ENCODE assay signal across 8 mouse cellular contexts in genomic region chr11:78019676-78020075, GRCm38 (mm10). TPM values are rescaled to one million over a fixed set of nuclear protein-coding genes. Genes with fewer than 3 reads are reported as not detected.
DNase-seq lines count a peak whose midpoint lies in the region; ATAC-seq and TF ChIP-seq lines count a peak whose summit lies in the region.
"Had no signal": no experiment of that assay in that cellular context is flagged by ENCODE, and none has a peak within 500 bp of the region (broad histone marks: within the 10 kb centered on the region; RNA-seq: fewer than 3 reads in every experiment).

No protein-coding gene starts in this region.

- H3K9me3 ChIP-seq in E14TG2a.4 (ENCODE audit: low read length) = no peaks in the 10 kb centered on the region
- H3K9me3 ChIP-seq: lung, embryonic 15.5 days had no signal

- H3K4me1 ChIP-seq in E14TG2a.4 (replicated peaks; ENCODE audit: low read depth, low read length) = peaks cover 11% of the 10 kb centered on the region
- no peaks in the 10 kb centered on the region for H3K4me1 ChIP-seq in cortical plate, adult 2 months (ENCODE audit: control insufficient read depth, insufficient read depth, low read length)
- H3K4me1 ChIP-seq: lung, embryonic 15.5 days had no signal

- no peak for TF ChIP-seq POLR2A in cortical plate, adult 2 months (IDR thresholded peaks at IDR 0.05; ENCODE audit: extremely low read depth, insufficient read depth, low read length)

- no peak overlapping the region for H3K27ac ChIP-seq in cortical plate, adult 2 months (ENCODE audit: insufficient read depth, low read length)
- H3K27ac ChIP-seq: lung, embryonic 15.5 days had no signal

- peak; percentile 38 to 71 for DNase-seq in gastrocnemius, postnatal 4 days (ENCODE audit: low spot score in 2 of 2)
- peak; percentile 55 to 89 for DNase-seq in layer of hippocampus, adult 18-20 months (ENCODE audit: low spot score in 2 of 2)
- peak; percentile 73 for DNase-seq in lung, postnatal 25 days (ENCODE audit: low spot score)
- peak; percentile 82 to 84 for DNase-seq in right cerebral cortex, adult 2 months (ENCODE audit: low spot score in 2 of 2)

- H3K27me3 ChIP-seq in E14TG2a.4 (ENCODE audit: insufficient read depth, low read length) = no peaks in the 10 kb centered on the region
- H3K27me3 ChIP-seq: lung, embryonic 15.5 days had no signal

- H3K4me3 ChIP-seq in E14TG2a.4 (replicated peaks; ENCODE audit: low read length) = no peak overlapping the region
- no peak overlapping the region for H3K4me3 ChIP-seq in cortical plate, adult 2 months (ENCODE audit: insufficient read depth, low read length)
- H3K4me3 ChIP-seq: lung, embryonic 15.5 days had no signal

- peaks cover 91% of the 10 kb centered on the region for H3K36me3 ChIP-seq in E14TG2a.4 (ENCODE audit: insufficient read depth, low read length)

- ATAC-seq in activated CD4-positive, CD25-positive, alpha-beta regulatory T cell, adult 4 months = peak; percentile 49

- TF ChIP-seq CTCF in E14TG2a.4 (conservative IDR thresholded peaks at IDR 0.05; ENCODE audit: low read length) = peak; percentile 98
- peak; percentile 85 for TF ChIP-seq CTCF in cortical plate, adult 2 months (IDR thresholded peaks at IDR 0.05; ENCODE audit: extremely low read depth, insufficient read depth, low read length)

RNA-seq across cellular contexts. Expression of gene Dhrs13, which starts 12.4 kb away (rescaled TPM):
- 1 to 10 TPM; 1.3 to 2.4 TPM for polyA plus RNA-seq in activated CD4-positive, CD25-positive, alpha-beta regulatory T cell, adult 4 months (2017; shearing (Covaris generic))
- polyA plus RNA-seq in cortical plate, adult 2 months (2012; rRNA removed) = 5.7 and 7.1 TPM in 2 replicates
- 1 to 10 TPM; 6.2 to 7.6 TPM for total RNA-seq in gastrocnemius, postnatal 4 days (2021)
- total RNA-seq in layer of hippocampus, adult 18-20 months (2021) = 1 to 10 TPM; 5.0 TPM

RNA-seq across cellular contexts. Expression of gene Flot2, which starts 18.1 kb away (rescaled TPM):
- 10 to 100 TPM; 23.2 to 28.6 TPM for polyA plus RNA-seq in activated CD4-positive, CD25-positive, alpha-beta regulatory T cell, adult 4 months (2017; shearing (Covaris generic))
- 163 and 170 TPM in 2 replicates for polyA plus RNA-seq in cortical plate, adult 2 months (2012; rRNA removed)
- total RNA-seq in gastrocnemius, postnatal 4 days (2021) = 10 to 100 TPM; 70.3 to 76.4 TPM
- 10 to 100 TPM; 73.6 to 75.9 TPM for total RNA-seq in layer of hippocampus, adult 18-20 months (2021)

RNA-seq across cellular contexts. Expression of gene Phf12, which starts 37.1 kb away (rescaled TPM):
- polyA plus RNA-seq in activated CD4-positive, CD25-positive, alpha-beta regulatory T cell, adult 4 months (2017; shearing (Covaris generic)) = 10 to 100 TPM; 24.8 to 27.2 TPM
- 37.7 and 43.2 TPM in 2 replicates for polyA plus RNA-seq in cortical plate, adult 2 months (2012; rRNA removed)
- 10 to 100 TPM; 35.4 to 39.9 TPM for total RNA-seq in gastrocnemius, postnatal 4 days (2021)
- 10 to 100 TPM; 52.6 to 55.4 TPM for total RNA-seq in layer of hippocampus, adult 18-20 months (2021)
